Mouse (Mus musculus) Patski (cell line): ENCODE measurements around the gene Csnk2b. TPM values are rescaled to one million over a fixed set of nuclear protein-coding genes. Genes with fewer than 3 reads are reported as not detected.

ENCODE experiments used
- ATAC-seq: fragments of 100-300 bp; one replicate; pipeline ENCODE4 v1.8.0; 2021
- CTCF ChIA-PET: fragments of 350-600 bp; sonication (Branson Sonifier 250); formaldehyde crosslinking; loops from one replicate; lab custom pipeline; 2022; ENCODE audit warnings: inconsistent platforms; lab: Charles Lee
- POLR2A ChIA-PET: fragments of 350-600 bp; sonication (Branson Sonifier 250); formaldehyde crosslinking; loops from one replicate; lab custom pipeline; 2022; ENCODE audit warnings: antibody characterized with exemption, inconsistent platforms; lab: Charles Lee
- DNase-seq: peaks from one replicate; pipeline ENCODE4 v3.0.0-alpha.2; 2011; ENCODE audit warnings: low read depth, low spot score
- H3K27me3 ChIP-seq: fragments of 371-371 bp; one replicate; pipeline ENCODE4 v1.5.1; 2021
- CTCF ChIP-seq: fragments of 100-300 bp; IDR thresholded peaks from one replicate; pipeline ENCODE4 v1.5.1; 2021
- in situ Hi-C: fragments of 300-500 bp; cut with MboI; formaldehyde crosslinking; loops from 3 replicates; pipeline ENCODE4 v1.11.1; 2018; ENCODE audit warnings: low pct_unique_long_range_greater_than_20kb, mixed read lengths
- polyA plus RNA-seq: library from polyadenylated mRNA; unstranded; gene quantifications from one replicate; pipeline ENCODE4 v1.2.3, GENCODE M21; 2021

Gene Csnk2b
- polyA plus RNA-seq, 1 experiment from 2014 or later: 254 TPM

GRCm38 (mm10) chr17:35082841-35083576 is 38.8 kb downstream of the Csnk2b start:
- ATAC-seq (no peak), DNase-seq (no peak)
- CTCF ChIA-PET: interaction anchor here (1.5 kb wide), 1 partner anchor 62 kb away, joined by 3 read pairs; no protein-coding TSS in a partner anchor
- H3K27me3 ChIP-seq: peaks cover 13% of the 10 kb centered on the region
- no peak for TF ChIP-seq CTCF
- in situ Hi-C loops: no loop called here
- POLR2A ChIA-PET: interaction anchor here (0.6 kb wide), 1 partner anchor 140 kb away, joined by 4 read pairs; no protein-coding TSS in a partner anchor

GRCm38 (mm10) chr17:35080710-35081109 is 41.1 kb downstream of the Csnk2b start:
- TF ChIP-seq CTCF: no peak
- no peak for DNase-seq
- ATAC-seq: no peak
- CTCF ChIA-PET: no interaction called here
- POLR2A ChIA-PET: no interaction called here
- in situ Hi-C loops: no loop called here
- peaks cover 7% of the 10 kb centered on the region for H3K27me3 ChIP-seq

- H3K27me3 ChIP-seq: peaks cover 7% of the 10 kb centered on the region
- no peak for ATAC-seq
- ChIA-PET POLR2A (no interaction called here), CTCF (interaction anchor here (1.3 kb wide), 1 partner anchor 58 kb away, joined by 4 read pairs; no protein-coding TSS in a partner anchor)
- TF ChIP-seq CTCF: no peak
- no peak for DNase-seq
- in situ Hi-C loops: no loop called here
These were observed 41.6 kb downstream of the Csnk2b start for GRCm38 (mm10) chr17:35080248-35080647.

GRCm38 (mm10) chr17:35079778-35080177 is 42.1 kb downstream of the Csnk2b start:
- POLR2A ChIA-PET: no interaction called here
- CTCF ChIA-PET: interaction anchor here (1.3 kb wide), 1 partner anchor 58 kb away, joined by 4 read pairs; no protein-coding TSS in a partner anchor
- DNase-seq (no peak), ATAC-seq (no peak)
- in situ Hi-C loops: no loop called here
- peaks cover 7% of the 10 kb centered on the region for H3K27me3 ChIP-seq
- no peak for TF ChIP-seq CTCF

- no peak for TF ChIP-seq CTCF
- ATAC-seq (peak; percentile 37), DNase-seq (no peak)
- POLR2A ChIA-PET: no interaction called here
- in situ Hi-C loops: no loop called here
- H3K27me3 ChIP-seq: peaks cover 3% of the 10 kb centered on the region
- CTCF ChIA-PET: interaction anchor here (1.8 kb wide), 1 partner anchor 57 kb away, joined by 4 read pairs; no protein-coding TSS in a partner anchor
These were observed 44.0 kb downstream of the Csnk2b start, which contains the start of gene Ly6g6d for GRCm38 (mm10) chr17:35077786-35078233. Gene Ly6g6d, minus strand, starts transcription at chr17:35078065.

- in situ Hi-C loops: no loop called here
These were observed 44.6 kb downstream of the Csnk2b start for GRCm38 (mm10) chr17:35077285-35077684.

GRCm38 (mm10) chr17:35076507-35077176 is 45.2 kb downstream of the Csnk2b start, which contains the start of gene Ly6g6e:
Gene Ly6g6e, plus strand, starts transcription at chr17:35076902.
- H3K27me3 ChIP-seq: no peaks in the 10 kb centered on the region
- TF ChIP-seq CTCF: no peak
- no peak for ATAC-seq
- in situ Hi-C loops: no loop called here
- no peak for DNase-seq
- CTCF ChIA-PET: interaction anchor here (1.7 to 1.8 kb wide), 2 partner anchors 12 to 56 kb away, joined by 4 read pairs; no protein-coding TSS in a partner anchor
- POLR2A ChIA-PET: no interaction called here

More at GRCm38 (mm10) chr17:35077285-35077684, 44.6 kb downstream of the Csnk2b start:
- ChIA-PET POLR2A (no interaction called here), CTCF (interaction anchor here (1.7 to 1.8 kb wide), 2 partner anchors 13 to 56 kb away, joined by 4 read pairs; no protein-coding TSS in a partner anchor)
- DNase-seq (no peak), ATAC-seq (no peak)
- no peak for TF ChIP-seq CTCF
- no peaks in the 10 kb centered on the region for H3K27me3 ChIP-seq

GRCm38 (mm10) chr17:35074097-35074496 is 47.8 kb downstream of the Csnk2b start:
- ChIA-PET POLR2A (no interaction called here), CTCF (no interaction called here)
- H3K27me3 ChIP-seq: no peaks in the 10 kb centered on the region
- no peak for TF ChIP-seq CTCF
- in situ Hi-C loops: no loop called here
- ATAC-seq: no peak
- no peak for DNase-seq

GRCm38 (mm10) chr17:35071454-35071853 is 50.4 kb downstream of the Csnk2b start:
- in situ Hi-C loops: no loop called here
- TF ChIP-seq CTCF: no peak
- ChIA-PET CTCF (no interaction called here), POLR2A (interaction anchor here (1.7 kb wide), 1 partner anchor 19 kb away, joined by 4 read pairs; no protein-coding TSS in a partner anchor)
- DNase-seq (no peak), ATAC-seq (no peak)
- no peaks in the 10 kb centered on the region for H3K27me3 ChIP-seq

GRCm38 (mm10) chr17:35070556-35071229 is 51.2 kb downstream of the Csnk2b start:
- in situ Hi-C loops: no loop called here
- no peak for DNase-seq
- POLR2A ChIA-PET: interaction anchor here (0.7 to 1.7 kb wide), 2 partner anchors 19 to 103 kb away, joined by 4 read pairs; no protein-coding TSS in a partner anchor
- H3K27me3 ChIP-seq: no peaks in the 10 kb centered on the region
- ATAC-seq: no peak
- TF ChIP-seq CTCF: no peak
- CTCF ChIA-PET: no interaction called here
